In the genomic region with DNA sequence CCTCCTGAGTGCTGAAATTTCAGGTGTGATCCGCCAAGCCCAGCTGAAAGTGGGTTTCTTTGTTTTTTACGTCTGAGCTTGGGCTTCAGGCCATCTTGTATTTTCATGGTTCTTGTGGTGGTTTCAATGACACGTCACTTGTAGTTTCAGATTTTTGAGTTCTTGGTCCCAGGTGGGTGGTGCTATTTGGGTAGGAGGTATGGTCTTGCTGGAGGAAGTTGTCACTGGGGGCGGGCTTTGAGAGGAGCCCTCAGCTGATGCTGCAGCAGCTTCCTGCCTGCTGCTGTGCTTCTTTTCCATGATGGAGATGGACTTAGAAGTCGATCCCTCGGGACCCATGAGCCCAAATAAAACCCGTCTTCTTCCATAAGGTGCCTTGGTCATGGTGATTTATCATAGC, we compare ENCODE assay signal across 20 mouse cellular contexts. TPM values are rescaled to one million over a fixed set of nuclear protein-coding genes. Genes with fewer than 3 reads are reported as not detected.
DNase-seq lines count a peak whose midpoint lies in the region; ATAC-seq and TF ChIP-seq lines count a peak whose summit lies in the region.
"Had no signal": no experiment of that assay in that cellular context is flagged by ENCODE, and none has a peak within 500 bp of the region (broad histone marks: within the 10 kb centered on the region; RNA-seq: fewer than 3 reads in every experiment).

No protein-coding gene starts in this region.

- no peak for TF ChIP-seq CTCF in CH12.LX (conservative IDR thresholded peaks at IDR 0.05 in 1 of 2, IDR thresholded peaks at IDR 0.05 in 1 of 2; ENCODE audit: low read depth in 2 of 2, low read length in 2 of 2)
- no peak for TF ChIP-seq CTCF in liver, postnatal 0 days (IDR thresholded peaks at IDR 0.05; ENCODE audit: low read depth)

- H3K27ac ChIP-seq in CH12.LX (ENCODE audit: insufficient read depth, low read depth) = no peak overlapping the region
- peak overlapping the region; percentile 85 for H3K27ac ChIP-seq in liver, postnatal 0 days (ENCODE audit: low read depth)
- H3K27ac ChIP-seq: hindbrain, embryonic 15.5 days; limb, embryonic 13.5 days; midbrain, embryonic 13.5 days; neural tube, embryonic 13.5 days had no signal

- no peaks in the 10 kb centered on the region for H3K79me2 ChIP-seq in CH12.LX (replicated peaks; ENCODE audit: control insufficient read depth, extremely low read depth, insufficient read depth, poor library complexity, severe bottlenecking)

- no peak for TF ChIP-seq POLR2A in CH12.LX (IDR thresholded peaks at IDR 0.05; ENCODE audit: low read depth, low read length)

- peaks cover 0 to 8% of the 10 kb centered on the region in 2 experiments; a peak in 1 of 4 replicates for H3K4me1 ChIP-seq in CH12.LX (ENCODE audit: control insufficient read depth in 1 of 2, insufficient read depth in 2 of 2)
- peaks cover 19% of the 10 kb centered on the region for H3K4me1 ChIP-seq in liver, postnatal 0 days (ENCODE audit: insufficient read depth)
- H3K4me1 ChIP-seq: hindbrain, embryonic 15.5 days; midbrain, embryonic 13.5 days; neural tube, embryonic 13.5 days had no signal

- ATAC-seq in liver, postnatal 0 days = peak; percentile 26; the same call in 1 of the 2 replicates
- no peak for ATAC-seq in monocyte, adult 5-6 weeks (replicated peaks; ENCODE audit: insufficient number of reproducible peaks, low FRiP score, low TSS enrichment, poor library complexity, severe bottlenecking)
- ATAC-seq: forebrain, embryonic 14.5 days; midbrain, embryonic 13.5 days had no signal

- peak; percentile 41 for DNase-seq in A20 (ENCODE audit: low read depth, low spot score)
- DNase-seq in CH12.LX (ENCODE audit: extremely low read depth) = peak; percentile 72
- DNase-seq in induced T-regulatory cell, adult 2 months (ENCODE audit: low read depth) = peak; percentile 37
- no peak for DNase-seq in liver, postnatal 0 days
- no peak for DNase-seq in adrenal gland, postnatal 10 days
- no peak for DNase-seq in testis, postnatal 14 days (ENCODE audit: low spot score)
- DNase-seq: adrenal gland, adult 8-10 months; cerebellum, adult 18-20 months; cerebellum, postnatal 14 days; embryo, embryonic 11 days; kidney, postnatal 25 days; lung, embryonic 14.5 days; thymus, postnatal 36 days had no signal

- no peaks in the 10 kb centered on the region for H3K9me3 ChIP-seq in CH12.LX (replicated peaks; ENCODE audit: low read length)
- H3K9me3 ChIP-seq in liver, postnatal 0 days (ENCODE audit: low read length) = no peaks in the 10 kb centered on the region
- H3K9me3 ChIP-seq: hindbrain, embryonic 15.5 days; limb, embryonic 13.5 days; midbrain, embryonic 13.5 days; neural tube, embryonic 13.5 days had no signal

- H3K4me3 ChIP-seq in CH12.LX (replicated peaks in 1 of 3; ENCODE audit: low read depth in 2 of 3, low read length in 2 of 3, poor library complexity in 1 of 3) = no peak overlapping the region
- no peak overlapping the region for H3K4me3 ChIP-seq in liver, postnatal 0 days (ENCODE audit: low read depth, low read length)
- H3K4me3 ChIP-seq: hindbrain, embryonic 15.5 days; limb, embryonic 13.5 days; midbrain, embryonic 13.5 days; myocyte; neural tube, embryonic 13.5 days had no signal

- WGBS in liver, postnatal 0 days (ENCODE audit: insufficient replicate concordance) = 80% methylated on average over 7 of the region's 7 CpGs

- peaks cover 5% of the 10 kb centered on the region for H3K27me3 ChIP-seq in CH12.LX (replicated peaks)
- no peaks in the 10 kb centered on the region for H3K27me3 ChIP-seq in liver, postnatal 0 days (ENCODE audit: insufficient read depth, low read length)
- H3K27me3 ChIP-seq: hindbrain, embryonic 15.5 days; limb, embryonic 13.5 days; midbrain, embryonic 13.5 days; neural tube, embryonic 13.5 days had no signal

- no peak overlapping the region for H3K9ac ChIP-seq in CH12.LX (ENCODE audit: insufficient read depth, low read depth)
- no peak overlapping the region for H3K9ac ChIP-seq in liver, postnatal 0 days (replicated peaks)
- H3K9ac ChIP-seq: hindbrain, embryonic 15.5 days; limb, embryonic 13.5 days; lung, embryonic 14.5 days; midbrain, embryonic 13.5 days; neural tube, embryonic 13.5 days had no signal

- dilution Hi-C loops in CH12.LX (cut with MboI; ENCODE audit: extremely low pct_ligation_motif_present, extremely low pct_unique_long_range_greater_than_20kb, low sequenced_read_pairs) = no loop called here

- no peak for TF ChIP-seq RAD21 in CH12.LX (IDR thresholded peaks at IDR 0.05; ENCODE audit: low read depth, low read length)

- in situ Hi-C loops in CH12.LX (cut with MboI; ENCODE audit: low pct_ligation_motif_present, low pct_unique_long_range_greater_than_20kb, low sequenced_read_pairs) = no loop called here

- no peak for TF ChIP-seq EP300 in CH12.LX (IDR thresholded peaks at IDR 0.05; ENCODE audit: low read length)
- no peak for TF ChIP-seq EP300 in liver, postnatal 0 days (IDR thresholded peaks at IDR 0.05; ENCODE audit: low read depth)

- H3K36me3 ChIP-seq in CH12.LX (replicated peaks in 1 of 2; ENCODE audit: control insufficient read depth in 1 of 2, insufficient read depth in 1 of 2, low read length in 1 of 2) = no peaks in the 10 kb centered on the region
- H3K36me3 ChIP-seq in liver, postnatal 0 days (replicated peaks; ENCODE audit: insufficient read depth, low read length) = no peaks in the 10 kb centered on the region
- H3K36me3 ChIP-seq: hindbrain, embryonic 15.5 days; limb, embryonic 13.5 days; midbrain, embryonic 13.5 days; neural tube, embryonic 13.5 days had no signal

- no peak overlapping the region for H3K4me2 ChIP-seq in CH12.LX (ENCODE audit: insufficient read depth, low read depth, poor library complexity, severe bottlenecking)
- H3K4me2 ChIP-seq in liver, postnatal 0 days (ENCODE audit: low read depth, low read length) = no peak overlapping the region
- H3K4me2 ChIP-seq: hindbrain, embryonic 15.5 days; limb, embryonic 13.5 days; lung, embryonic 14.5 days; midbrain, embryonic 13.5 days; neural tube, embryonic 13.5 days had no signal

TF ChIP-seq in CH12.LX, 34 proteins besides CTCF, POLR2A, EP300 and RAD21:
- TF ChIP-seq TBP (conservative IDR thresholded peaks at IDR 0.05; ENCODE audit: low read depth, low read length) = no peak
- no peak for TF ChIP-seq ZNF384 (IDR thresholded peaks at IDR 0.05; ENCODE audit: low read depth, low read length)
- no peak for TF ChIP-seq MAX (IDR thresholded peaks at IDR 0.05; ENCODE audit: low read length)
- TF ChIP-seq SIN3A (IDR thresholded peaks at IDR 0.05; ENCODE audit: low read length) = no peak
- TF ChIP-seq NELFE (IDR thresholded peaks at IDR 0.05; ENCODE audit: low read depth, low read length) = no peak
- TF ChIP-seq ZMIZ1 (IDR thresholded peaks at IDR 0.05; ENCODE audit: low read depth, low read length) = no peak

RNA-seq across cellular contexts. Expression of gene Larp1, which starts 22.0 kb away (rescaled TPM):
- total RNA-seq in CH12.LX (2012; rRNA removed) = 94.1 and 106 TPM in 2 replicates
- total RNA-seq in CH12.LX (2014; rRNA removed) = 33.4 and 38.2 TPM in 2 replicates
- 222 and 284 TPM in 2 replicates for polyA plus RNA-seq in CH12.LX (2012; ENCODE audit: insufficient read length, low read depth)
- 10.8 and 11.0 TPM in 2 replicates for polyA plus RNA-seq in liver, postnatal 0 days (2015; fragmentation: Nextera tagmentation; extraction: Ambion mirVana)
- 26.3 to 50.9 TPM (median 33.5 TPM) in 3 replicates for total RNA-seq in monocyte, adult 5-6 weeks (2017)
- total RNA-seq in adrenal gland, postnatal 10 days (2021) = 10 to 100 TPM; 78.6 to 85.0 TPM

Comparison
In these comparisons a context has a peak if more than half of its experiments do, and no peak if none do; other contexts are left out.
1. DNase-seq: peak in A20 (single experiment), CH12.LX (single experiment) and induced T-regulatory cell, adult 2 months (single experiment); none in liver, postnatal 0 days (single experiment), adrenal gland, postnatal 10 days (single experiment) and testis, postnatal 14 days (single experiment).